Mouse (Mus musculus): ENCODE measurements around the gene Mtmr11.

DNA sequence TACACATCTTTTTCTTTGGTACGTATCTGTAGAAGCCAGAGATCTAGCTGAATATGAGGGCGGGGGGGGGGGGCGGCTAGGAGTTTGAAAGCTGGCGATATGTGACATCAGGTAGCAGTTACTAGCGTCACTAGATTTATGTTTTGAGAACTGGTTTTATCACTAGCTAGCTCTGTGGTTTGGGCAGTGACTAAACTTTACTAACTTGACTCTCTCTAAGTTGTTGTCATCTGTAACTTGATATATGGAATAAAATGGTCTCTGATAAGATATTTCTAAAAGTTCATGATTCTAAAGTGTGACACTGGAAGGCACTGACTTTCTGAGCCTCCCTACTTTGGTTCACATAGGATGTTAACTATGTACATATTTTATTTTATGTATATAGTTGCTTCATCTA is 37.6 kb upstream of the Mtmr11 start:
- TF ChIP-seq POLR2A (IDR thresholded peaks at IDR 0.05; ENCODE audit: low read depth, low read length) (no peak), CTCF (IDR thresholded peaks at IDR 0.05; ENCODE audit: extremely low read depth, insufficient read length, insufficient replicate concordance, low read depth, low read length) (no peak)

All from small intestine, adult 2 months (tissue).